Mouse (Mus musculus) kidney, embryonic 16.5 days (tissue): Measurements from ENCODE around the gene Gm10972. TPM values are rescaled to one million over a fixed set of nuclear protein-coding genes. Genes with fewer than 3 reads are reported as not detected.

Source experiments
- polyA plus RNA-seq: library from polyadenylated mRNA; unstranded; fragments of >200 nt; fragmentation: Nextera tagmentation; extraction: Ambion mirVana; gene quantifications from 2 replicates; pipeline ENCODE4 v1.2.1, GENCODE M21; 2015

Gene Gm10972
- polyA plus RNA-seq, 1 experiment from 2014 or later: not detected

Other genes starting within 250 kb of the Gm10972 start
- gene Lingo4, start 244.6 kb upstream of the Gm10972 start, polyA plus RNA-seq: 0.23 and 0.44 TPM in 2 replicates
- gene Tdrkh, start 229.8 kb upstream of the Gm10972 start, polyA plus RNA-seq: 12.1 and 13.8 TPM in 2 replicates
- gene Mrpl9, start 199.8 kb upstream of the Gm10972 start, polyA plus RNA-seq: 72.3 and 79.1 TPM in 2 replicates
- gene Oaz3, start 199.2 kb upstream of the Gm10972 start, polyA plus RNA-seq: 0.44 and 0.66 TPM in 2 replicates
- 1.4 and 2.5 TPM in 2 replicates for gene Celf3, start 164.8 kb upstream of the Gm10972 start, polyA plus RNA-seq
- gene Riiad1, start 162.8 kb upstream of the Gm10972 start, polyA plus RNA-seq: 0.99 and 1.7 TPM in 2 replicates
- gene Snx27, start 60.4 kb upstream of the Gm10972 start, polyA plus RNA-seq: 43.0 and 54.6 TPM in 2 replicates
- gene Tuft1, start 15.8 kb downstream of the Gm10972 start, polyA plus RNA-seq: 9.7 TPM in 2 replicates
- gene Selenbp2, start 50.4 kb downstream of the Gm10972 start, polyA plus RNA-seq: 2.2 and 4.6 TPM in 2 replicates
- 20.7 and 24.0 TPM in 2 replicates for gene Cgn, start 143.4 kb downstream of the Gm10972 start, polyA plus RNA-seq
- 15.9 and 21.0 TPM in 2 replicates for gene Pogz, start 194.5 kb downstream of the Gm10972 start, polyA plus RNA-seq
- 341 and 366 TPM in 2 replicates for gene Psmb4, start 243.8 kb downstream of the Gm10972 start, polyA plus RNA-seq